Mouse (Mus musculus) neural tube, embryonic 14.5 days (tissue): Measurements from ENCODE around the gene Dnase1l2. TPM values are rescaled to one million over a fixed set of nuclear protein-coding genes. Genes with fewer than 3 reads are reported as not detected.

ENCODE experiments used
- ATAC-seq: fragments of 200-750 bp; cut with Nextera tagmentation; 2 replicates; pipeline ENCODE4 v1.8.0; 2017; ENCODE audit warnings: low read depth, mild to moderate bottlenecking, moderate TSS enrichment, moderate library complexity
- H3K27ac ChIP-seq: fragments of 300-500 bp; sonication (generic); 2 replicates; pipeline ENCODE4 v1.5.1; 2014; ENCODE audit warnings: low read depth, mild to moderate bottlenecking, control low read depth, low read length, moderate library complexity, mixed read lengths
- H3K27me3 ChIP-seq: fragments of 300-500 bp; sonication (generic); 2 replicates; pipeline ENCODE4 v1.6.1; 2014; ENCODE audit warnings: low read length; ENCODE audit not compliant: control insufficient read depth, insufficient read depth
- H3K36me3 ChIP-seq: fragments of 300-500 bp; sonication (generic); 2 replicates; pipeline ENCODE4 v1.6.1; 2014; ENCODE audit warnings: low read length, mixed read lengths; ENCODE audit not compliant: control insufficient read depth, insufficient read depth
- H3K4me1 ChIP-seq: fragments of 300-500 bp; sonication (generic); 2 replicates; pipeline ENCODE4 v1.6.1; 2014; ENCODE audit warnings: low read length; ENCODE audit not compliant: control insufficient read depth, insufficient read depth
- H3K4me2 ChIP-seq: fragments of 300-500 bp; sonication (generic); 2 replicates; pipeline ENCODE4 v1.6.1; 2014; ENCODE audit warnings: mild to moderate bottlenecking, low read depth, low read length, control low read depth
- H3K4me3 ChIP-seq: fragments of 300-500 bp; sonication (generic); 2 replicates; pipeline ENCODE4 v1.5.1; 2014; ENCODE audit warnings: low read depth, low read length, control low read depth, mixed read lengths
- H3K9ac ChIP-seq: fragments of 300-500 bp; sonication (generic); replicated peaks from 2 replicates; pipeline ENCODE4 v1.6.1; 2014; ENCODE audit warnings: low read depth, mild to moderate bottlenecking, control low read depth, low read length, mixed read lengths
- H3K9me3 ChIP-seq: fragments of 300-500 bp; sonication (generic); 2 replicates; pipeline ENCODE4 v1.6.1; 2016; ENCODE audit warnings: low read length; ENCODE audit not compliant: control insufficient read depth
- WGBS: fragments of 180-500 bp; shearing (Covaris S2); extraction: QIAGEN DNeasy Blood & Tissue Kit; methylation state at CpG from one replicate; pipeline ENCODE4 v1.1.7; 2014; 5-methylcytosine and 5-hydroxymethylcytosine counted together
- polyA plus RNA-seq: library from polyadenylated mRNA; unstranded; fragments of >200 nt; fragmentation: Nextera tagmentation; extraction: Ambion mirVana; gene quantifications from 2 replicates; pipeline ENCODE4 v1.2.1, GENCODE M21; 2014

Dnase1l2 gene
- polyA plus RNA-seq, 1 experiment from 2014 or later: 6.5 TPM

DNA sequence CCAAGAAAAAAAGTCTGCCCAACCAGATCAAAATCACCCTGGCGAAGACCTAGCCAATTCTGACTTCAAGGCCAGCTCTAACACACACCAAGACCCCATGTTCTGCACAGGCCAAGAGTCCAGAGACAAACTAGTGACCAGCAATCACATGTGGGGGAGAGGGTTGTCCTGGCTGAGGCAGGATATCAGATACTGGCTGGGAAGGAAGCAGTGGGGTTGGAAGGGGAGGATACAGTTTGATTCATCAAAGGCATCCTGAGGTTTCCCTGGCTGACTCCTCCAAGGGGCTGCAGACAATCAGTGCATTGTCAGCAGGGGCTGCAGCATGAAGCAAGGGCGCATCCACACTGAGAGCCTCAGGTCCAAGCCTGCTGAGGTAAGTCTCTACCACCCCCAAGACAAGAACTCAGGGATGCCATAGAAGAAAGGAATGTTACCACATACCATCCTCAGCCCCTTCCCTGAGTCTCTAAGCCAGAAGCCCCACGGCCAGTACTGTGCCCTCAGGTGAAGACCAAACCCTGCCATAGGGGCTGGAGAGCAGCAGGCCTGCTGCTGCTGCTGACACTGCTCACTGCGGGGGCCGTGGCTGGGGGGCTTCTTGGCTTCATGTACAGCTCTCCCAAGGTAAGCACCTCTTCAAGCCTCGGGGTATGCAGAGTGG is 30.8 kb upstream of the Dnase1l2 start, which contains the start of gene Bricd5:
Gene Bricd5, plus strand, starts transcription at position 273 of the 664 bp plus-strand sequence.
- no peaks in the 10 kb centered on the region for H3K9me3 ChIP-seq
- H3K9ac ChIP-seq: no peak within 1 kb of the TSS
- H3K36me3 ChIP-seq: peaks cover 32% of the 10 kb centered on the region
- H3K27ac ChIP-seq: no peak within 1 kb of the TSS; the same call in 1 of the 2 replicates
- H3K4me3 ChIP-seq: no peak within 1 kb of the TSS
- WGBS: 80% methylated on average over 6 of the region's 6 CpGs
- no peak for ATAC-seq
- peaks cover 3% of the 10 kb centered on the region; the same call in 1 of the 2 replicates for H3K27me3 ChIP-seq
- H3K4me2 ChIP-seq: peak within 1 kb of the TSS; percentile 99; the same call in 1 of the 2 replicates
- H3K4me1 ChIP-seq: peaks cover 40% of the 10 kb centered on the region

DNA sequence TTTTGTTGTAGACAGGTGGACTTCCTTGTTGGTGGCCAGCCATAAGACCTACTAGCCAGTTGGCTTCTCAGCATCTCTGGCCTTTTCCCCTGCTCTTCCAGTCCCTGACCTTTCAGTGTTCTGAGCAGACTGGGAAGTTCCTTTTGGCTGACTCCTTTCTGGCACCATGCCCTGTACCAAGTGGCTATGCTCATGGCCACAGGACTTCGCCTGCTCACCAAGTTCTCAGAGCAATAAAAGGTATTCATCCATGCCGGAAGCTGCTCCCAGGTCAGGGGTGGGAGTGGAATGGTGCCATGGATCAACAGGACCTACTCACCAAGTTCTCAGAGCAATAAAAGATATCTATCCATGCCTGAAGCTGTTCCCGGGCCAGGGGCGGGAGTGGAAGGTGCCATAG is 29.6 kb upstream of the Dnase1l2 start:
- Histone ChIP-seq H3K4me1 (peaks cover 31% of the 10 kb centered on the region), H3K9me3 (no peaks in the 10 kb centered on the region), H3K36me3 (peaks cover 32% of the 10 kb centered on the region), H3K27me3 (peaks cover 3% of the 10 kb centered on the region; the same call in 1 of the 2 replicates), H3K9ac (no peak overlapping the region), H3K27ac (no peak overlapping the region), H3K4me3 (no peak overlapping the region; the same call in 1 of the 2 replicates), H3K4me2 (peak overlapping the region; percentile 99)
- ATAC-seq: no peak
- WGBS: 59% methylated on average over 4 of the region's 4 CpGs

DNA sequence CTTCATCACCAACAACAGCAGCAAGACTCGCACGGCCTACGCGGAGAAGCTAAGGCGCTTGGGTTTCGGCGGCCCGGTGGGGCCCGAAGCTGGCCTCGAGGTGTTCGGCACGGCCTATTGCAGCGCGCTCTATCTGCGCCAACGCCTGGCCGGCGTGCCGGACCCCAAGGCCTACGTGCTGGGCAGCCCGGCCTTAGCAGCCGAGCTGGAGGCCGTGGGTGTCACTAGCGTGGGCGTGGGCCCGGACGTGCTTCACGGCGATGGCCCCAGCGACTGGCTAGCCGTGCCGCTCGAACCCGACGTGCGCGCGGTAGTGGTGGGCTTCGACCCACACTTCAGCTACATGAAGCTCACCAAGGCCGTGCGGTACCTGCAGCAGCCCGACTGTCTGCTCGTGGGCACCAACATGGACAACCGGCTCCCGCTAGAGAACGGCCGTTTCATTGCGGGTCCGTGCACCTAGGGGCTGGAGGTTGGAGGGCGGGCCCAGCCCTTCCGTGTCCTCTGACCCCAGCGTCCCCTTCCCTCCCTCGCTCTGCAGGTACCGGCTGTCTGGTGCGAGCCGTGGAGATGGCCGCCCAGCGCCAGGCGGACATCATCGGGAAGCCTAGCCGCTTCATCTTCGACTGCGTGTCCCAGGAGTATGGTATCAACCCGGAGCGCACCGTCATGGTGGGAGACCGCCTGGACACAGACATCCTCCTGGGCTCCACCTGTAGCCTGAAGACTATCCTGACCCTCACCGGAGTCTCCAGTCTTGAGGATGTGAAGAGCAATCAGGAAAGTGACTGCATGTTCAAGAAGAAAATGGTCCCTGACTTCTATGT is 28.0 kb upstream of the Dnase1l2 start:
- WGBS: under 1% methylated on average over 68 of the region's 68 CpGs
- Histone ChIP-seq H3K9ac (peak overlapping the region; percentile 87), H3K27ac (peak overlapping the region; percentile 85), H3K36me3 (peaks cover 23% of the 10 kb centered on the region), H3K4me2 (peak overlapping the region; percentile 99), H3K4me1 (peaks cover 31% of the 10 kb centered on the region), H3K4me3 (peak overlapping the region; percentile 78), H3K27me3 (peaks cover 3% of the 10 kb centered on the region; the same call in 1 of the 2 replicates), H3K9me3 (no peaks in the 10 kb centered on the region)
- peak; percentile 25 for ATAC-seq

DNA sequence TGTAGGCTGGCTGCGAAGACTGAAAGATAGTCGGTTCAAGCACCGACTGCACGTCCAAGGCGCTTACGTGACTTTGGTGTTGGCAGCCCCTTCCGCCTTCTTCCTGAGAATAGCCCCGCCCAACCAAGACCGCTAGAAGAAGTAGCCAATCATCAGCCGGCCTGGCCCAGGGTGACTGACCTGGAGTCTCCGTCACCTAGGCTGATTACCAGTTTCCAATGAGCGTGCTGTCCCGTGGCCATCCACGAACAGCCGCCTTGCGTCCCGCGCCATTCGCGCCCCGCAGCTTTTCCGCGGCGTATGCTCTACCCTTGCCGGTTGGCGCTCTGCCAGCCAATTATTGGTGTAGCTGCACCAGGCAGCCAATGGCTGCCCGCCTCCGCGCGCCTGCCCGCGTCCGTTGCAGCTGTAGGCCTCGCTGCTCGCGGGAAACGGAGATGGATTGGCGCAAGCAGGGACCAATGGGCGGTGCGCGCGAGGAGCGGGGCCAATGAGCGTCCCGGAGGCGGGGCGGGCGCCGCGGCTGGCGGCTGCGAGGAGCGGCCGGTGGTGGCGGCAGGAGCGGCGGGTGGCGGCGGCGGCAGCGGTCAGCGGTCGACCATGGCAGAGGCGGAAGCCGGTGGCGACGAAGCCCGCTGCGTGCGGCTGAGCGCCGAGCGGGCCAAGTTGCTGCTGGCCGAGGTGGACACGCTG is 27.2 kb upstream of the Dnase1l2 start, which contains the start of the genes E4f1 and Pgp:
Gene E4f1, minus strand, starts transcription at position 404 of the 693 bp plus-strand sequence.
Gene Pgp, plus strand, starts transcription at position 483 of the 693 bp plus-strand sequence.
- H3K9ac ChIP-seq: peak within 1 kb of the TSS; percentile 87
- WGBS: 0% methylated on average over 69 of the region's 75 CpGs
- no peaks in the 10 kb centered on the region for H3K9me3 ChIP-seq
- peak within 1 kb of the TSS; percentile 85 for H3K27ac ChIP-seq
- peaks cover 31% of the 10 kb centered on the region for H3K4me1 ChIP-seq
- peak; percentile 97 for ATAC-seq
- H3K36me3 ChIP-seq: peaks cover 14% of the 10 kb centered on the region
- H3K4me2 ChIP-seq: peak within 1 kb of the TSS; percentile 99
- peak within 1 kb of the TSS; percentile 78 for H3K4me3 ChIP-seq
- H3K27me3 ChIP-seq: peaks cover 3% of the 10 kb centered on the region; the same call in 1 of the 2 replicates

DNA sequence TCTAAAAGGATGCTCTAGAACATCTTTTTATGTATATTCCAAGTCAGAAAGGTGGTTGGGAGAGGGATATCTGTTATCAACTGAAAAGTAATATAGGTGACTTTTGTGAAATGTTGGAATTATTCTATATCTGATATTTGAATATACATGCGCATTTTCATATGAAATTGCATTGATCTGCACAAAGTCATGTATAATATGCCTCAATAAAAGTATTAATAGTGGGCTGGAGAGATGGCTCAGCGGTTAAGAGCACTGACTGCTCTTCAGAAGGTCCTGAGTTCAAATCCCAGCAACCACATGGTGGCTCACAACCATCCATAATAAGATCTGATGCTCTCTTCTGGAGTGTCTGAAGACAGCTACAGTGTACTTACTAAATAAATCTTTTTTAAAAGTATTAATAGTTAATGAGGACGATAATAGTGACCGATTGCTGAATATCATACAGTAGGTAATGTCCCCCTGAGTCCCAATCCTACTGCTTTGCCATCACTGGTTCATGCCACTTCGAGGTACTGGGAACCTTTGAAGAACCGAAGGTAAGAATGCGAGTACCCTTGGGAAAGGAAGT is 26.5 kb upstream of the Dnase1l2 start:
- Histone ChIP-seq H3K4me1 (peaks cover 31% of the 10 kb centered on the region), H3K27ac (peak overlapping the region; percentile 80), H3K27me3 (peaks cover 3% of the 10 kb centered on the region; the same call in 1 of the 2 replicates), H3K36me3 (peaks cover 8% of the 10 kb centered on the region; the same call in 1 of the 2 replicates), H3K9ac (peak overlapping the region; percentile 87), H3K4me2 (peak overlapping the region; percentile 52), H3K9me3 (no peaks in the 10 kb centered on the region), H3K4me3 (peak overlapping the region; percentile 78)
- WGBS: 18% methylated on average over 7 of the region's 7 CpGs
- no peak for ATAC-seq

DNA sequence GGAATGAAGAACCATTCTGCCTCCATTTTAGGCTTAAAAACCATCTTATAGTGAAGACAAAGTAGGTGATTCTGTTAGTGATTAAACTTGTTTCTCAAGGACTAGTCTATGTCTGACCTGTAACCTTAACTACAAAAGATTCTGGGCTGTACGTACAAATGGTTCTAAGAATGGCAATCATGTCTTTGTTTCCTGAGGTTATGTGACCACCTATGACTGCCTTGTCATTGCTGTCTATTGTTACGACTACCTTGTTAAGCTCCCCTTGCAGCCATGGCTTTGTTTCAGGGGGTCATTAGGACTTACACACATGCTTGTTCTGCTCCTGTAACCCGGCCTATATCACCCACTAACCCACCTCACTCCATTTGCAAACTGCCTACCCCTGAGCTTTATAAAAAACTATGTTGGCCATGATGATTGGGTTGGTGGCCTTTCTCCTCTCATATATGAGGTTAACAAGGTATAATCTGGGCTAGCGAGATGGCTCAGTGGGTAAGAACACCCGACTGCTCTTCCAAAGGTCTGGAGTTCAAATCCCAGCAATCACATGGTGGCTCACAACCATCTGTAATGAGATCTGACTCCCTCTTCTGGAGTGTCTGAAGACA is 25.8 kb upstream of the Dnase1l2 start:
- Histone ChIP-seq H3K27ac (no peak overlapping the region), H3K4me3 (no peak overlapping the region), H3K9ac (no peak overlapping the region), H3K4me2 (no peak overlapping the region), H3K27me3 (peaks cover 3% of the 10 kb centered on the region; the same call in 1 of the 2 replicates), H3K36me3 (peaks cover 3% of the 10 kb centered on the region; the same call in 1 of the 2 replicates), H3K9me3 (no peaks in the 10 kb centered on the region), H3K4me1 (peaks cover 28% of the 10 kb centered on the region)
- ATAC-seq: no peak
- WGBS: 87% methylated on average over 5 of the region's 5 CpGs

DNA sequence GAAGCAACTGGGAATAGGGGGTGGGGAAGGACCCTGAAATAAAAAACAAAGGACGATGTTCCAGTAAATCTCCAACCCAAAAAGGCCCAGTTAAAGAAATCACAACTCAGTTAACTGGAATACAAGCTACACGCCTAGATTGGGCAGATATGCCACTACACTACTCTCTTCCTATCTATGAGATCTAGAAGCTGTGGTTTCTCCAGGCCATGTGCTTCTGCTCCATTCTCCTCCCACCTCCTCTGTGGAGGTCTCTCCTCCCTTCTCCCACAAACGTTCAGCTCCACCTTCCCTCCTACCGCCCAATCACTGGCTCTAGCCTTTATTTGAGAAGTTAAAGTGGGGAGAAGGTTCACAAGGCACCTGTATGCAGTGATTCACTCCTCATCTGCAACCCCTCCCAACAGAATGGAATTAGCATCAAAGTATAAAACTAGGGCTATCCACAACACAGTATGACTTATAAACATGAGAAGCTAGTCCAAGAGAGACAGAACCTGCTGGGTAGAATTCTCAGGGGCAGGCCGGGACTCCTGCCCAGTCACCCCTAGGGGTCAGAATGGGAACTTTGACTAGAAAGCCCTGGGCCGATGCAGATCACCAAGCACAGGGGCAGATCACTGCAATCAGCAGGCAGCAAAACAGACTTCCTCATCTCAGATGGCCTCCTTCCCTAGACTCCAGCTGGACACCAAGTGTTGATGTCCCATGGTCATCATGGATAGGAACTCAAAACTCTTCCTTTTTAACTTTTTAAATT is 20.6 kb upstream of the Dnase1l2 start:
- Histone ChIP-seq H3K4me3 (no peak overlapping the region), H3K4me1 (no peaks in the 10 kb centered on the region), H3K36me3 (no peaks in the 10 kb centered on the region), H3K27ac (no peak overlapping the region), H3K9me3 (no peaks in the 10 kb centered on the region), H3K4me2 (no peak overlapping the region), H3K9ac (no peak overlapping the region), H3K27me3 (no peaks in the 10 kb centered on the region)
- no peak for ATAC-seq
- 58% methylated on average over 6 of the region's 6 CpGs for WGBS
